Mouse (Mus musculus): ENCODE results near the gene Glg1.

DNA sequence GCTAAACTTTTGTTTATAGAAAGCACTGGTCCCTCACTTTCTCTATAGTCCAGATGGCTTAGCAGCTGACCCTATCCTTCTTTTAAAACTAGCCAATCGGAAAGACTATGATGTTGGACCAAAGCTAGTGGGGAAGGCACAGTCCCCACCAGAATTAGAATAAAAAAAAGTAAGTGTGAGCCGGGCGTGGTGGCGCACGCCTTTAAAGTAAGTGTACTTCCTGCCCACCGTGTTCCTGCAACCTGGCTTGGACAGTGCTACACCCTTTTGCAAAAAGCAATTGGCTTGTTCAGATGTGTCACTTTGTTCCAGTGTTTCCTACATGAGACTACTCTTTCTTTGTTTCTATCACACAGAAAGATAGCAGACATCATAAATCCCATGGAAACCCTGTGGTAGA lies 54.0 kb downstream of the Glg1 start:
- TF ChIP-seq POLR2A (IDR thresholded peaks at IDR 0.05; ENCODE audit: borderline replicate concordance, low read depth, low read length) (no peak), CTCF (IDR thresholded peaks at IDR 0.05; ENCODE audit: low read depth, low read length) (no peak)

Data from bone marrow macrophage, adult 2 months (primary cell).